In the genomic region with DNA sequence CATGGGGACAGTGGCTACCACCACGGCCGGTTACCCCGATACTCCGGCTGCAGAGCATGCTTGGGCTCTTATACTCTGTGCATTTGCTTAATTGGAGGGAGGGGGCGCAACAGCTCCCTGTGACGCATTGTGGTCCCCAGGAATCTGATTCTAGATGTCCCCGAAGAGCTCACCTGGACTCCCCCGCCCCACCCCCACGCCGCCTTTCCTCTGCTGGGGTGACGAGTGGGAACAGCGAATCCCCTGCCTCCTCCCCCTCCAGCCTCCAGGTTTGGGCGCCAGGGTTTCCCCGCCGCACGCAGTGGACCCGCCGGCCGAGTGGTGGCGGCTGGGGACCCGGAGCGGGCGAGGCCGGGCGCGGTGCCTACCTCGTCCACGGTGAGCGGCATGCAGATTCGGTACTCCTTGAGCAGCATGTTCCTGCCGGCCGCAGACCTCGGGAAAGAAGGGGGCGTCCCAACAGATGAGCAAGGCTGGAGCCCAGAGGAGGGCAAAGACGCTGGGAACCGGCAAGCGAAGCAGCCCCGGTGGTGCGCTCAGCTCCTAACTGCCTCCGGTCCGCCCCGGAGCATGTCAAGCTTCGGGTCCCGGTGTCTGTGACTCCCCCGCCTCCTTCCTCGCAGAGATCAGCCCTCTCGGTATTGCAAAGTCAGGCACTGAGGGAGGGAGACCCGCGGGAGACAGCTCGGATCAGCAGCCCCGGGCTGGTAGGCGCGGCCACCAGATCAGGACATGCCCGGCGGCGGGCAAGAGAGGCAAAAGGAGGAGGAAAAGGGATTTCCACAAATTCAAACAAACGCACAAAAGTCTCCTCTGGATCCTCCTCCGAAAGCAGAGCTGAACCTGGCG, we compare ENCODE assay signal across 8 mouse cellular contexts. TPM values are rescaled to one million over a fixed set of nuclear protein-coding genes. Genes with fewer than 3 reads are reported as not detected.
DNase-seq lines count a peak whose midpoint lies in the region; ATAC-seq lines count a peak whose summit lies in the region.

No protein-coding gene starts in this region.

- intact Hi-C loops in gastrocnemius, postnatal 36 days (cut with DNase I): loop anchor here (1.0 to 5.0 kb wide), 4 partner anchors 76 to 257 kb away; no protein-coding TSS in a partner anchor
- intact Hi-C loops in left cerebral cortex, postnatal 36 days (cut with DNase I): loop anchor here (2.0 to 5.0 kb wide), 4 partner anchors 57 to 255 kb away; no protein-coding TSS in a partner anchor

- peak; percentile 73 for DNase-seq in embryo, embryonic 11 days
- DNase-seq in gastrocnemius, postnatal 36 days: peak; percentile 51 to 64
- DNase-seq in left cerebral cortex, postnatal 36 days (ENCODE audit: low spot score in 2 of 2): peak; percentile 63 to 69
- peak; percentile 45 for DNase-seq in mesoderm, embryonic 11.5 days (ENCODE audit: low read depth, low spot score)
- DNase-seq in right cerebral cortex, postnatal 4 days: peak; percentile 68
- peak; percentile 58 for DNase-seq in yolk sac, embryonic 10.5 days (ENCODE audit: low spot score)

- H3K4me3 ChIP-seq in intestine, embryonic 16.5 days (ENCODE audit: low read length): peak overlapping the region; percentile 85

- peak overlapping the region; percentile 90 for H3K27ac ChIP-seq in intestine, embryonic 16.5 days (ENCODE audit: low read length)

- H3K9me3 ChIP-seq in intestine, embryonic 16.5 days (ENCODE audit: control insufficient read depth, low read length): no peaks in the 10 kb centered on the region

- H3K9ac ChIP-seq in intestine, embryonic 16.5 days (ENCODE audit: low read depth, low read length): peak overlapping the region; percentile 80

- peak; percentile 2 for ATAC-seq in activated CD4-positive, CD25-positive, alpha-beta regulatory T cell, adult 4 months
- peak; percentile 52 for ATAC-seq in intestine, embryonic 16.5 days

- peak overlapping the region; percentile 66 for H3K4me2 ChIP-seq in intestine, embryonic 16.5 days (ENCODE audit: low read depth, low read length)

- under 1% methylated on average over 59 of the region's 59 CpGs for WGBS in intestine, embryonic 16.5 days

- no peaks in the 10 kb centered on the region for H3K36me3 ChIP-seq in intestine, embryonic 16.5 days (ENCODE audit: control insufficient read depth, insufficient read depth, low read length)

- H3K4me1 ChIP-seq in intestine, embryonic 16.5 days (ENCODE audit: control insufficient read depth, insufficient read depth, low read length): peaks cover 20% of the 10 kb centered on the region

- no peaks in the 10 kb centered on the region for H3K27me3 ChIP-seq in intestine, embryonic 16.5 days (replicated peaks; ENCODE audit: control insufficient read depth, insufficient read depth, low read length)

RNA-seq across cellular contexts. Expression of gene Pitpnc1, which starts 0.8 kb away (rescaled TPM):
- polyA plus RNA-seq in activated CD4-positive, CD25-positive, alpha-beta regulatory T cell, adult 4 months (2017; shearing (Covaris generic)): 100 to 1,000 TPM; 101 to 116 TPM
- total RNA-seq in gastrocnemius, postnatal 36 days (2021): 10 to 100 TPM; 60.0 to 78.1 TPM
- 9.1 and 10.6 TPM in 2 replicates for polyA plus RNA-seq in intestine, embryonic 16.5 days (2015; fragmentation: Nextera tagmentation; extraction: Ambion mirVana)
- total RNA-seq in left cerebral cortex, postnatal 36 days (2021): 10 to 100 TPM; 51.2 to 54.5 TPM

RNA-seq across cellular contexts. Expression of gene Psmd12, which starts 9.5 kb away (rescaled TPM):
- 100 to 1,000 TPM; 121 to 141 TPM for polyA plus RNA-seq in activated CD4-positive, CD25-positive, alpha-beta regulatory T cell, adult 4 months (2017; shearing (Covaris generic))
- 100 to 1,000 TPM in 1 of 2 experiments, 10 to 100 TPM in 1; 97.9 to 101 TPM for total RNA-seq in gastrocnemius, postnatal 36 days (2021)
- 144 and 154 TPM in 2 replicates for polyA plus RNA-seq in intestine, embryonic 16.5 days (2015; fragmentation: Nextera tagmentation; extraction: Ambion mirVana)
- total RNA-seq in left cerebral cortex, postnatal 36 days (2021): 10 to 100 TPM; 66.2 to 67.0 TPM

Comparison
In these comparisons a context has a peak if more than half of its experiments do, and no peak if none do; other contexts are left out.
1. Peak in every context shown above with its lines: DNase-seq, ATAC-seq, H3K4me3 ChIP-seq and H3K27ac ChIP-seq.